Mouse (Mus musculus): Measurements from ENCODE around the gene Timp1.

The Timp1 gene

GRCm38 (mm10) chrX:20869962-20870513 is at the start of gene Timp1:
Gene Timp1, plus strand, starts transcription at chrX:20870166.
- DNase-seq (ENCODE audit: inconsistent ontology term), result peak; percentile 88

GRCm38 (mm10) chrX:20828934-20829333 is 41.0 kb upstream of the Timp1 start:
- peak; percentile 55 for DNase-seq (ENCODE audit: inconsistent ontology term)

GRCm38 (mm10) chrX:20847232-20847631 is 22.7 kb upstream of the Timp1 start:
- no peak for DNase-seq (ENCODE audit: inconsistent ontology term)

- DNase-seq (ENCODE audit: inconsistent ontology term), result peak; percentile 27
Measured at GRCm38 (mm10) chrX:20847816-20848215, 22.1 kb upstream of the Timp1 start.

GRCm38 (mm10) chrX:20848256-20848984 is 21.5 kb upstream of the Timp1 start:
- DNase-seq (ENCODE audit: inconsistent ontology term), result peak; percentile 94

GRCm38 (mm10) chrX:20853794-20854193 is 16.2 kb upstream of the Timp1 start:
- DNase-seq (ENCODE audit: inconsistent ontology term), result no peak

- no peak for DNase-seq (ENCODE audit: inconsistent ontology term)
Measured at GRCm38 (mm10) chrX:20861453-20862104, 8.4 kb upstream of the Timp1 start.

GRCm38 (mm10) chrX:20862105-20863065 is 7.6 kb upstream of the Timp1 start:
- peak; percentile 50 for DNase-seq (ENCODE audit: inconsistent ontology term)

- DNase-seq (ENCODE audit: inconsistent ontology term), result peak; percentile 64
Measured at GRCm38 (mm10) chrX:20863161-20864101, 6.5 kb upstream of the Timp1 start.

GRCm38 (mm10) chrX:20868091-20868490 is 1.9 kb upstream of the Timp1 start:
- DNase-seq (ENCODE audit: inconsistent ontology term), result no peak

- peak; percentile 32 for DNase-seq (ENCODE audit: inconsistent ontology term)
Measured at GRCm38 (mm10) chrX:20869203-20869602, 763 bp upstream of the Timp1 start.

- peak; percentile 9 for DNase-seq (ENCODE audit: inconsistent ontology term)
Measured at GRCm38 (mm10) chrX:20872928-20873500, 3.0 kb downstream of the Timp1 start.

GRCm38 (mm10) chrX:20875241-20875640 is 5.3 kb downstream of the Timp1 start:
- DNase-seq (ENCODE audit: inconsistent ontology term), result no peak

- no peak for DNase-seq (ENCODE audit: inconsistent ontology term)
Measured at GRCm38 (mm10) chrX:20910074-20910473, 40.1 kb downstream of the Timp1 start.

GRCm38 (mm10) chrX:20913726-20914125 is 43.8 kb downstream of the Timp1 start:
- DNase-seq (ENCODE audit: inconsistent ontology term), result no peak

GRCm38 (mm10) chrX:20915075-20915474 is 45.1 kb downstream of the Timp1 start:
- no peak for DNase-seq (ENCODE audit: inconsistent ontology term)

- DNase-seq (ENCODE audit: inconsistent ontology term), result no peak
Measured at GRCm38 (mm10) chrX:20920249-20920843, 50.4 kb downstream of the Timp1 start.

GRCm38 (mm10) chrX:20920844-20921364 is 50.9 kb downstream of the Timp1 start, which contains the start of gene Syn1:
Gene Syn1, minus strand, starts transcription at chrX:20921004.
- DNase-seq (ENCODE audit: inconsistent ontology term), result peak; percentile 90

GRCm38 (mm10) chrX:20921366-20921765 is 51.4 kb downstream of the Timp1 start:
- DNase-seq (ENCODE audit: inconsistent ontology term), result no peak

GRCm38 (mm10) chrX:20923506-20923905 is 53.5 kb downstream of the Timp1 start:
- DNase-seq (ENCODE audit: inconsistent ontology term), result no peak
